Mouse (Mus musculus): ENCODE results near the gene Gm20388. TPM values are rescaled to one million over a fixed set of nuclear protein-coding genes. Genes with fewer than 3 reads are reported as not detected.

The Gm20388 gene
- polyA plus RNA-seq, 1 experiment from 2014 or later: not detected

- DNase-seq (ENCODE audit: low spot score) (no peak), ATAC-seq (ENCODE audit: insufficient number of reproducible peaks, low FRiP score, low TSS enrichment, low read depth) (no peak)
- Histone ChIP-seq H3K4me2 (ENCODE audit: low read depth, severe bottlenecking) (no peak overlapping the region), H3K9me3 (ENCODE audit: control insufficient read depth, low read length) (no peaks in the 10 kb centered on the region), H3K36me3 (ENCODE audit: control insufficient read depth, insufficient read depth, low read length) (no peaks in the 10 kb centered on the region; the same call in 1 of the 2 replicates), H3K9ac (ENCODE audit: low read length) (no peak overlapping the region), H3K27me3 (ENCODE audit: control insufficient read depth, insufficient read depth, low read length) (no peaks in the 10 kb centered on the region), H3K4me1 (ENCODE audit: control insufficient read depth, insufficient read depth, low read length) (no peaks in the 10 kb centered on the region), H3K4me3 (ENCODE audit: low read depth, low read length) (no peak overlapping the region), H3K27ac (replicated peaks; ENCODE audit: low read depth, low read length) (no peak overlapping the region)
- WGBS: 68% methylated on average over 1 of the region's 1 CpGs
These were observed 2874.1 kb downstream of the Gm20388 start for GRCm38 (mm10) chr8:122784756-122785155.

- no peaks in the 10 kb centered on the region for H3K4me1 ChIP-seq (ENCODE audit: control insufficient read depth, insufficient read depth, low read length)
- no peak for DNase-seq (ENCODE audit: low spot score)
- no peaks in the 10 kb centered on the region for H3K9me3 ChIP-seq (ENCODE audit: control insufficient read depth, low read length)
- H3K36me3 ChIP-seq (ENCODE audit: control insufficient read depth, insufficient read depth, low read length): no peaks in the 10 kb centered on the region; the same call in 1 of the 2 replicates
- no peak overlapping the region for H3K4me3 ChIP-seq (ENCODE audit: low read depth, low read length)
- H3K27ac ChIP-seq (replicated peaks; ENCODE audit: low read depth, low read length): no peak overlapping the region
- 92% methylated on average over 5 of the region's 5 CpGs for WGBS
- no peaks in the 10 kb centered on the region for H3K27me3 ChIP-seq (ENCODE audit: control insufficient read depth, insufficient read depth, low read length)
- no peak overlapping the region for H3K4me2 ChIP-seq (ENCODE audit: low read depth, severe bottlenecking)
- ATAC-seq (ENCODE audit: insufficient number of reproducible peaks, low FRiP score, low TSS enrichment, low read depth): no peak
- H3K9ac ChIP-seq (ENCODE audit: low read length): no peak overlapping the region
These were observed 2879.2 kb downstream of the Gm20388 start for GRCm38 (mm10) chr8:122789796-122790195.

GRCm38 (mm10) chr8:122793375-122794174, 2882.9 kb downstream of the Gm20388 start:
- DNase-seq (ENCODE audit: low spot score): no peak
- Histone ChIP-seq H3K4me3 (ENCODE audit: low read depth, low read length) (no peak overlapping the region), H3K36me3 (ENCODE audit: control insufficient read depth, insufficient read depth, low read length) (no peaks in the 10 kb centered on the region; the same call in 1 of the 2 replicates), H3K4me2 (ENCODE audit: low read depth, severe bottlenecking) (no peak overlapping the region), H3K9me3 (ENCODE audit: control insufficient read depth, low read length) (no peaks in the 10 kb centered on the region), H3K4me1 (ENCODE audit: control insufficient read depth, insufficient read depth, low read length) (no peaks in the 10 kb centered on the region), H3K9ac (ENCODE audit: low read length) (no peak overlapping the region), H3K27ac (replicated peaks; ENCODE audit: low read depth, low read length) (no peak overlapping the region), H3K27me3 (ENCODE audit: control insufficient read depth, insufficient read depth, low read length) (no peaks in the 10 kb centered on the region)
- ATAC-seq (ENCODE audit: insufficient number of reproducible peaks, low FRiP score, low TSS enrichment, low read depth): no peak
- WGBS: 81% methylated on average over 18 of the region's 18 CpGs

DNA sequence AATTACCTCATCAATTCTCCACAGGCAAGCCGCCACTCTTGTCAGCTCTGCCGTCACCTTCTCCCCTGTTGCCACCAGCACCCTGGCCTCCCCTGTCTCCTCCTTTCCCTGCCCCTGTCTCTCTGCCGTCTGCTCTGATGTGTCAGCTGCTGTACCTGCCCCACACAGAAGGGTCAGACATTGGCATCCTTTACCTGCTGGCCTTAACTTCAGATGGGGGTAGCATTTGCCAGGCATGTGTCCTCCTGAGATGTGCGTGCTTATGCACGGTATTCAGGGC, 2883.5 kb downstream of the Gm20388 start:
- H3K27ac ChIP-seq (replicated peaks; ENCODE audit: low read depth, low read length): no peak overlapping the region
- H3K9me3 ChIP-seq (ENCODE audit: control insufficient read depth, low read length): no peaks in the 10 kb centered on the region
- no peak overlapping the region for H3K4me2 ChIP-seq (ENCODE audit: low read depth, severe bottlenecking)
- 80% methylated on average over 5 of the region's 5 CpGs for WGBS
- ATAC-seq (ENCODE audit: insufficient number of reproducible peaks, low FRiP score, low TSS enrichment, low read depth): no peak
- H3K9ac ChIP-seq (ENCODE audit: low read length): no peak overlapping the region
- DNase-seq (ENCODE audit: low spot score): no peak
- no peaks in the 10 kb centered on the region for H3K27me3 ChIP-seq (ENCODE audit: control insufficient read depth, insufficient read depth, low read length)
- no peaks in the 10 kb centered on the region for H3K4me1 ChIP-seq (ENCODE audit: control insufficient read depth, insufficient read depth, low read length)
- no peaks in the 10 kb centered on the region; the same call in 1 of the 2 replicates for H3K36me3 ChIP-seq (ENCODE audit: control insufficient read depth, insufficient read depth, low read length)
- H3K4me3 ChIP-seq (ENCODE audit: low read depth, low read length): no peak overlapping the region

- H3K9me3 ChIP-seq (ENCODE audit: control insufficient read depth, low read length): no peaks in the 10 kb centered on the region
- H3K36me3 ChIP-seq (ENCODE audit: control insufficient read depth, insufficient read depth, low read length): no peaks in the 10 kb centered on the region
- H3K27ac ChIP-seq (replicated peaks; ENCODE audit: low read depth, low read length): peak overlapping the region; percentile 36
- no peak for ATAC-seq (ENCODE audit: insufficient number of reproducible peaks, low FRiP score, low TSS enrichment, low read depth)
- no peak overlapping the region for H3K4me2 ChIP-seq (ENCODE audit: low read depth, severe bottlenecking)
- peaks cover 25% of the 10 kb centered on the region for H3K4me1 ChIP-seq (ENCODE audit: control insufficient read depth, insufficient read depth, low read length)
- 0 out of 2 replicates have a peak overlapping the region, but pooled peaks have one; percentile 30 for H3K9ac ChIP-seq (ENCODE audit: low read length)
- no peaks in the 10 kb centered on the region for H3K27me3 ChIP-seq (ENCODE audit: control insufficient read depth, insufficient read depth, low read length)
- H3K4me3 ChIP-seq (ENCODE audit: low read depth, low read length): no peak overlapping the region
- WGBS: 23% methylated on average over 15 of the region's 15 CpGs
- DNase-seq (ENCODE audit: low spot score): peak; percentile 45
These were observed 2893.5 kb downstream of the Gm20388 start for GRCm38 (mm10) chr8:122803906-122804761.

DNA sequence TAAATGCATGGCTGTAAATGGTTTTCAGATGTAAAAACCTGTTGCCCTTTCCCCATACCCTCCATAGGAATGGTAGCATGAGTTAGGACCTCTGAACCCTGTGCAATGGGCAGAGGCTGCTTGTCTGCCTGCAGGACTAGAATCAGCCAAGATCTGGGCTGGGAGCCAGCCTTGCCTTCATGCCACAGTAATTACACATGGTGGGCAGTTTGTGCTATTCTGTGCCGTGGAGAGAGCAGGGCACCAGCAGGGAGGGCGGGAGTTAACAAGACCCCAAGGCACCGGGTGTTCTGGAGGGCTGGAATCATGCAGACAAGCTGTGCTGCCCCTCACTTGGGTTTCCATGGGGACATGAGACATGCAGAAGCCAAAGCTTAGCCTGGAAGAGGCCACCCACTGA, 2894.7 kb downstream of the Gm20388 start:
- no peak for ATAC-seq (ENCODE audit: insufficient number of reproducible peaks, low FRiP score, low TSS enrichment, low read depth)
- no peaks in the 10 kb centered on the region for H3K9me3 ChIP-seq (ENCODE audit: control insufficient read depth, low read length)
- no peak for DNase-seq (ENCODE audit: low spot score)
- no peak overlapping the region for H3K4me3 ChIP-seq (ENCODE audit: low read depth, low read length)
- H3K4me2 ChIP-seq (ENCODE audit: low read depth, severe bottlenecking): no peak overlapping the region
- H3K27ac ChIP-seq (replicated peaks; ENCODE audit: low read depth, low read length): no peak overlapping the region
- H3K27me3 ChIP-seq (ENCODE audit: control insufficient read depth, insufficient read depth, low read length): no peaks in the 10 kb centered on the region
- H3K36me3 ChIP-seq (ENCODE audit: control insufficient read depth, insufficient read depth, low read length): no peaks in the 10 kb centered on the region
- WGBS: 67% methylated on average over 3 of the region's 3 CpGs
- H3K9ac ChIP-seq (ENCODE audit: low read length): no peak overlapping the region
- peaks cover 25% of the 10 kb centered on the region for H3K4me1 ChIP-seq (ENCODE audit: control insufficient read depth, insufficient read depth, low read length)

DNA sequence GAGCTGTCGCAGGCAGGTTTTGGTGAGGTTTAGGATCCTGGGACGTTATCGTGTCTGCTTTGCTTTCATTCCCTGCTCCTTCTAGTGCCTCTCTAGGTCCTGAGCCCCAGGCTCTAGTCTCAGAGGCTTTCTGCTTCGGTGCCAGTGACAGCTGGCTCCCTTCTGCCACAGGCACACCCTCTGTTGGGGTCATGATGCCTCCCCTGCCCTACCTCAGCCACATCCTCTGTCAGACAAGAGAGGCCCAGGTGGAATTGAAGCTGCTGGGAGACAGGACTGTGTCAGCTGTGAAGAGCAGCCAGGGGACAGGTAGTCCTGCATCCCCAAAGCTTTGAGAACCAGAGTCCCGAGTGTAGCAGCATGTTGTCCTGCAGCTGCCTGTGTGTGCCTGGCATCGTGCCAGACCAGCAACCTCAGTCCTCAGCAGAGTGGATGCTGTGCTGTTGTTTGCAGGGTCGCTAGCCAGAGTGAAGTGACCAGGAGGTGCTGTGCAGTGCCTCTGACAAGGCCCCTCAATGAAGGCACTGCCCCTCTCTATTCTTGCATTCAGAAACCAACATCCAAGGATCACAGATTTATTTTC, 2896.4 kb downstream of the Gm20388 start:
- Histone ChIP-seq H3K27me3 (ENCODE audit: control insufficient read depth, insufficient read depth, low read length) (no peaks in the 10 kb centered on the region), H3K4me3 (ENCODE audit: low read depth, low read length) (no peak overlapping the region), H3K36me3 (ENCODE audit: control insufficient read depth, insufficient read depth, low read length) (peaks cover 2% of the 10 kb centered on the region; the same call in 1 of the 2 replicates), H3K4me1 (ENCODE audit: control insufficient read depth, insufficient read depth, low read length) (peaks cover 25% of the 10 kb centered on the region), H3K9ac (ENCODE audit: low read length) (no peak overlapping the region), H3K27ac (replicated peaks; ENCODE audit: low read depth, low read length) (no peak overlapping the region), H3K9me3 (ENCODE audit: control insufficient read depth, low read length) (no peaks in the 10 kb centered on the region), H3K4me2 (ENCODE audit: low read depth, severe bottlenecking) (no peak overlapping the region)
- DNase-seq (ENCODE audit: low spot score): no peak
- 78% methylated on average over 7 of the region's 7 CpGs for WGBS
- no peak for ATAC-seq (ENCODE audit: insufficient number of reproducible peaks, low FRiP score, low TSS enrichment, low read depth)

DNA sequence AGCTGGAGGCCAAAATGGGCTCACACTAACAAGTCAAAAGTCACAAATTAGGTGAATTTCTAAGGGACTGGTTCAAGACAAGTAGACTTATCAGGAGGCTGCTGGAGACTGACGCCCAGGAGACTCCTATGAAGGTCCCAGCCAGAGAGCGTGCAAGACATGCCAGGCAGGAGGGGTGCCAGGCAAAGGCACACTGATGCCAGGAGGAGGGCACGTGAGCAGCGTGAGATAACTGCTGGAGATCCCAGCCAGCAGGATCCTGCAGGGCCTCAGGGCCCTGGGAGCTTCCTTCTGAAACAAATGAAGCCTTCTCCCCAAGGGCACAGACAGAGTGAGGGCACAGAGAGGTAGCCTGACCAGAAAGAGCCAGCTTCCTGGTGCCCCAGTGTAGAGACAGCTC, 2897.3 kb downstream of the Gm20388 start:
- Histone ChIP-seq H3K9me3 (ENCODE audit: control insufficient read depth, low read length) (no peaks in the 10 kb centered on the region), H3K4me2 (ENCODE audit: low read depth, severe bottlenecking) (no peak overlapping the region), H3K27ac (replicated peaks; ENCODE audit: low read depth, low read length) (no peak overlapping the region), H3K36me3 (ENCODE audit: control insufficient read depth, insufficient read depth, low read length) (peaks cover 2% of the 10 kb centered on the region; the same call in 1 of the 2 replicates), H3K4me3 (ENCODE audit: low read depth, low read length) (no peak overlapping the region), H3K9ac (ENCODE audit: low read length) (no peak overlapping the region), H3K4me1 (ENCODE audit: control insufficient read depth, insufficient read depth, low read length) (peaks cover 25% of the 10 kb centered on the region), H3K27me3 (ENCODE audit: control insufficient read depth, insufficient read depth, low read length) (no peaks in the 10 kb centered on the region)
- ATAC-seq (ENCODE audit: insufficient number of reproducible peaks, low FRiP score, low TSS enrichment, low read depth): no peak
- DNase-seq (ENCODE audit: low spot score): no peak
- WGBS: 89% methylated on average over 4 of the region's 4 CpGs
